Mouse (Mus musculus) urinary bladder, postnatal 36 days (tissue): Measurements from ENCODE around the gene Tango6.

Experiments used
- DNase-seq, 2 experiments: peaks; one replicate each; pipeline ENCODE4 v3.0.0; 2022; ENCODE audit warnings: low spot score in 2 of 2, mixed read lengths in 1 of 2

The Tango6 gene

DNA sequence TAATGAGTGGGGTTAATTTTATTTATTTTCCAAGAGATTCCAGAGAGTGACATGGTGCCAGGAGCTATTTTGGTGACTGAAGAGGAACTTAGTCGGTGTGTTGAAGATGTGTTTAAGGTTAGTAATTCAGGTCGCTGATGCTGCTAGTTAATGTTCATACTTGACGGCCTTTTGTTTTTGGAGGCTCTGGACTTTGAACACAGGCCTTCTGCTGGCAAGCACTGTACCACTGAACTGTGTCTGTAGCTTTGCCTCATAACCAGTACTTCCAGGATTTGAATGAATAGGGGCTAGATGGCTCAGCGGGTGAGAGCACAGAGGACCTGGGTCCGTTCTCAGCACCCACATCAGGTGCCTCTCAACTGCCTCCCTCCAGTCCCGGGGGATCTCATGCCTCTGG, 17.3 kb downstream of the Tango6 start:
- DNase-seq = no peak

DNA sequence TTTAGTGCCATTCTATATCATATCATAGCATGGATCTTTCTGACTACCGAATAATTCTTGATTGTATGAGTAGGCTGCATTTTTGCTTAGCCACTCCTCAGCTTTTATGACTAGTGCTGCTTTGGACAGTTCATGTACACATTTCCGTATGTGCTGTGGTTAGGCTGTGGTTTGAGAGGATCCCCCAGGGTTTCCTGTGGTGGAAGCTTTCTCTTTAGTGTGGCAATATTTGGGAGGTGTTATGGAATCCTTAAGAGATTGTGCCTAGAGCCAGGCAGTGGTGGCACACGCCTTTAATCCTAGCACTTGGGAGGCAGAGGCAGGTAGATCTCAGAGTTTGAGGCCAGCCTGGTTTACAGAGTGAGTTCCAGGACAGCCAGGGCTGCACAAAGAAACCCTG, 18.5 kb downstream of the Tango6 start:
- DNase-seq = no peak

DNA sequence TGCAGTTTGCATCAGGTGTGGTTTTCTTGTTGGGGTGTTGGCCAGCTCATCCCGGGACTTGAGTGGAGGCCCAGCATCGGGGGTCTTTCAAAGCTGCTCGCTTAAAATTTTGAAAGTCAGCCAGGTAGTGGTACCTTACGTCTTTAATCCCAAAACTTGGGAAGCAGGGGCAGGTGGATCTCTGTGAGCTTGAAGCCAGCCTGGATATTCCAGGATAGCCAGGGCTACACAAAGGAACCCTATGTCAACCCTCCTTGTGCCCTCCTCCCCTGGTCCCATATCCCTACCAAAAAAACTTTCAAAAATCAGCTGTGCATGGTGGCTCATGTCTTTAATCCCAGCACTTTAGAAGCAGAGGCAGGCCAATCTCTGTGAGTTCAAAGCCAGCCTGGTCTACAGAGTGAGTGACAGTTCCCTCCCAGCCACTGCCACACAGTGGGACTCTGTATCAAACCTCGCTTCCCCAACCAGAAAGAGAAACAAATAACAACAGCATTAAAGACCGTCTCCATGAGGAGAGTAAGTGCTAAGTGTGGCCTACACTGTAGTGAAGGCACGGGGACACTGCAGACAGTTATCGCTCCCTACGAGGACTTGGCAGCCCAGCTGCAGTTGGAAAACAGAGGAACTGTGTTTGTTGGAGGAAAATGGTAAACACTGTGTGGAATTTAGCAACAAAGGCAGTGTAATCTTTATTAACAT, 21.5 kb downstream of the Tango6 start:
- no peak for DNase-seq

DNA sequence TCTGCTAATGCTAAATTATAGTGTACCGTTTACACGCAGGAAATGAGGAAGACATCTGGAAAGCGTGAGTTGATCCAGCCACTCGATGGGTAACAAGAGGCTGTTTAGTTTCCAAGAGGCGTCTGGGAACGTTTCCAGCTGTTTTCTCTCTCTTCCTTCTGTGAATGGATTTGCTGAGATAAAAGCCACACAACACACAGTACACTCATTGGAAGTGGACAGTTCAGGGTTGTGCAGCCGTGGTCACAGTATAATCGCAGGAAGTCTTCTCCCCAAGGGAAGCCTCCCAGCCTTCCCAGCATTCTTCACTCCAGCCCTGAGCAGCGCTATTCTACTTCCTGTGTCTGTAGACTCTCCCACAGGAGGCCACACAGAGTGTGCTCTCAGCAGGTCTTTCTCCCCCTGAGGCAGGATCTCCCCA, 22.0 kb downstream of the Tango6 start:
- DNase-seq = peak in 1 of 2 experiments; percentile 30

DNA sequence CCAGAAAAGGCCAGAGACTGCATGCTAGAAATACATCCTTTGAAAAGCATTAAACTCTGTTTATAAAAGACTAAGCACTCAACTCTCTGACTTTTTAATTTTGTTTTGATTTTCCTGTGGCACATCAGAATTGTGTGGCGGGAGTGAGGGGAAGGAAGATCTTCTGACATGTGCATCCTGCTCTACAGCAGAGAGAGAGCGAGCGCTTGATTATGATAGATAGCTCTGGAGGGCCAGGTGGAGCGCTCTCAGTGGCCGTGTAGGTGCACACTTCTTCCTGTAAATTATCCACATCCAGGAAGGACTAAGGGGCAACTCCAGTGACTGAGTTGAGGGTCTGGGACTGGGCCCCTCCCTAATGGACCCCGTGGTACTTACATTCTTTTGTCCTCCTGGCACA, 23.3 kb downstream of the Tango6 start:
- DNase-seq = no peak

DNA sequence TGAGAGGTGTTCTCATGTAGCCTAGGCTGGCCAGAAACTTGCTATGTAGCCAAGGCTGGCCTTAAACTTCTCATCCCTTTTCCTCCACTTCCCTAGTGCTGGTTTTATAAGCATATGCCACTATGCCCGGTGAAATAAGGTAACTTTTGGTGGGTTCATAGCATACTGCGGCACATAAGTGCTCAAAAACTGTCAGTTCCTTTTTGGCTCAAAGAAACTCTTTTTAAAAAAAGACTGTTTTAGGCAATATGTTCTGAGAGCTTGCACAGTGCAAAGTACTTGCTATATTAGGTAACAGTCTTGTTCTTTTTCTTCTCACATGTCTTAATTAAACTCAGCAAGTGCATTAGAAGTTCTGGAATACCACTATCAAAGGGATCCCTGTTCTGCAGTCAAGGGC, 27.1 kb downstream of the Tango6 start:
- no peak for DNase-seq

DNA sequence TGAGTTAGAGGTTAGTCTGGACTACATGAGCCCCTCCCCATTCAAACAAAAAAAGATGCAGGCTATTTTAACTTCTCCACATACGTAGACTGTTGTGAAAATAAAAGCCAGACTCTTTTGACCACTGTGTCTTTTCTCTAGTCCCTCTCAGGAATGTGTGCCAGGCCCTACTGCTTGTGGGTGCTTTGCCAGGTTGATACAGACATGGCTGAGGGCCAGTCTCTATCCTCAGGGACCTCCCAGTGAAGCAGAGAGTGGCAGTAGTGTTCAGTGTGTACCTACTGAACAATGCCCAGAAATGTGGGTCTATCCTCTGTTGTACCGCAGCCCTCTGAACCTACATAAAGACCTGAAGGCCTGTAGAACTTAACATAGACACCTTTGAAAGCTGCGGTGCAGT, 29.6 kb downstream of the Tango6 start:
- no peak for DNase-seq

DNA sequence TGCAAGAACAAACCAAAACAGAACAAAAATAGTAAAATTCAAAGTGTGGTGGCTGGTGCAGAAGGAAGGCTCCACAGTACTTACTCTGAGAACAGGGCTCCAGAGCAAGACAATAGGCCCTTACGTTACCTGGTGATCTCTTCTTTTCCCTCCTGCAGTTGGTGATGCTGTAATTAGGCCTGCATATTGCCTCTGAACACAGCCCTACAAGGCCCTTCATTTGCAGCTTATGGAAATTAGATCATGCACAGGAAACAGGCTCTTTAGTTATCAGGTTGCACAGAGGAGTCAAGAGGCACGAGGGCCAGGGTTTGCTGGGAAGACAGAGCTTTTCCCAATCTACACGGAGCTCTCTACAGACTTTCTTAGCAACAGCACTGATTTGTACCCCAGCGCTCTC, 31.4 kb downstream of the Tango6 start:
- no peak for DNase-seq

DNA sequence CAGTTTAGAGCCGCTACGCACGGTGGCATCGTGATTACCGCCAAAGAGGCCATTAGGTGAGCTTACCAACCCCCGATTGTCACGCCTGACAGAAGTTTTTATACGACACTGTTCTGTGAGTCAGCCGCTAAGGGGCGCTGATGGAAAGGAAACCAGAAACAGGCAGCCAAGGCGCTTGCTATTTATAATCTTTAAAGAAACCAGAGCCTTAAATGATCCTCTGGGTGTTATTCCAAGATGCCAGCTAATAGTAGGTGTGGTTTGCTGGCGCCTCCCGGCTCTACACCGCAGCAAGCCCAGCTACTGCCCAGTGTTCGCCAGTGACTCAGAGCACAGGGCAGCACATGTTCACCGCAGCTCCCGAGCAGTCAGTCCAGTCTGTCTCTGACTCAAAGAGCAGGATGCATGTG, 35.2 kb downstream of the Tango6 start:
- DNase-seq = peak; percentile 77

DNA sequence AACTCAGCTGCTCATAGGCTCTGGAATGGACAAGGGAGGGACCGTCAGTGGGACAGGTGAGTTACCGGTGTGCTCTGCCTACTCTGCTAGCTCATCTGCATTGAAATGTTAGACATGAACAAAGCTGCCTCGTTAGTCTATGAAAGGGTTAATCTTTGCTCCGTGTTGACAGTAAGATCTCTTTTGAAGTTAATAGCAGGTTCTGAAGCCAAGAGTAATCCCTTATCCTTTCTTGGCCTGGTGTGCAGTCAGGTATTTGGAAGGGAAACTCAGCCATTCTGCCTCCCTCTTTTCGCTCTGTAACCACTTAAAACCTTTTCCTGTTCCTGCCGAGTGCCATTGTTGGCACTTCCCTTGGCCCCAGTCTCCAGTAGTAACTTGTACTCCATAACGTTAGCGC, 38.1 kb downstream of the Tango6 start:
- DNase-seq = no peak

DNA sequence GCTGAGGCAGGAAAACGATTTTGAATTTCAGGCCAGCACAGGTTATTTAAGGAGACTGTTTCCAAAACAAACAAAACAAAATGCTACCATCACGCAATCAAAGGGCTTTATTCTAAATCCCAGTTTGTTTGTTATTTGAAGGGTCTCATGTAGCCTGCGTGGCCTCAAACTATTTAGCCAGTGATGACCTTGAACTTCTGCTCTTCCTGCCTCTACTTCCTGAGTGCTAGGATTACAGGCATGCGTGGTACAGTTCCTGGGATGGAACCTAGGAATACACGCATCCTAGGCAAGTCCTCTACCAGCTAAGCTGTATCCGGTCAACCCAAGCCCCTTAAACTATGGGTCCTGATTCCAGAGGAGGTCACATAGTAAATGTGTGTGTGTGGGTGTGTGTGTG, 39.6 kb downstream of the Tango6 start:
- DNase-seq = no peak

DNA sequence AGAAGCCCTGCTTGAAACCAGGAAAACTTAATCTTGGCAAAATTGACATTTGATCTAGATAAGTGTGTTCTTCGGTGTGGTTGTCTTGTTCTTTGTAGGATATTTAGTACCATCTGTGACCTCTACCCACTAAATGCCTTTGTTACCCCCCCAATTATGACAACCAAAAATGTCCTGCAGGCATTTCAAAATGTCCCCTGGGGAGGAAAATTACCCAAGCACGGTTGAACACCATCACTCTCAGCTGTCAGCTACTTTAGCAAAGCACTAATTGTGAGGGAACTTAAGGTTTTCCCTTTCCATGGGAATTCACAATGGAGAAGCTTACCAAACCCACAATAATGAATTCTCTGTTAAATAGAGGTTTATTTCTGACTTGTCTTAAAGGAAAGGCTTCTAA, 41.1 kb downstream of the Tango6 start:
- no peak for DNase-seq

DNA sequence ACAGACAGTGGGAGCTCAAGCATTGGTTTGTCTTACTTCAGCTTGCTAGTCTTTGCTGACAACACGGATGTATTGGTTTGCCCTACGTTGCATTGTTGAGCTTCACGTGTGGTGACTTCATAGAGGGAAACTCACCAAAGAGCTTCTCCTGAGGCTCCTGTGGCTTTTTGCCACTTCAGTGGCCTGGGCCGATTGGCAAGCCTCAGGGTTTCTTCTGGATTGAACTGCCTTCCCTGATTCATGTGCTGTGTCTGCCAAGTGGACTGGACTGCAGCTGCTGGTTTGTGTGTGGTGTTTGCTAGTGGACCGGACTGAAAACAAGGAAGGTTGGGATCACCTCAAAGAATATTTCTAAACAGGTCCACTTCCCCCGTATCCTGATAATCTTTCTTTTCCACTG, 43.7 kb downstream of the Tango6 start:
- DNase-seq = no peak

DNA sequence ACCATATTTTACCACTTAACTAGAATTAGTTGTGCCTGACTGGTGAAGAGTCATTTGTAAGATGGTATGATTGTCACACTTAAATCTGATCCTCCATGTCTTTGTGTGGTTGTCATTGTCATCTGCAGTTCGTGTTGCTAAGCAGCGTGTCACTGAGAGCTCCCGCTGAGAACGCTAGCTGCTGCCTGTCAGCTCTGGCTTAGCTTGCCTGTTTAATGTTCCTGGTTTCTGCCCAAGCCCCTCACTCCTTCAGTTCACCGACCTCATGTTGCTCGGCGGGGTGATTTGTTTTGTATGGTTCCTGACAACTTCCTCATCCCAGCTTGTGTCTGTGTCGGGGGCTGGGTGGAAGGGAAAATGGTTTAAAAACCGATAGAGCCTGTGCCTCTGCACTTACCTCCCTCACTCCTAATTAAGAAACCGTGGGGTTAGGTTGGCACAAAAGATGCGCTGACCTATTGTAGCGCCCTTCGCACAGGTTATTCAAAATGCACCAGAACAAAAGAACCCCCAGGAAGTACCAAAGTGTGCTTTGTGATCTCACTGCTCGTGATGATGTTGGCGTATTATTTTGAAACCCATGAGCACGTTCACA, 44.5 kb downstream of the Tango6 start:
- no peak for DNase-seq

DNA sequence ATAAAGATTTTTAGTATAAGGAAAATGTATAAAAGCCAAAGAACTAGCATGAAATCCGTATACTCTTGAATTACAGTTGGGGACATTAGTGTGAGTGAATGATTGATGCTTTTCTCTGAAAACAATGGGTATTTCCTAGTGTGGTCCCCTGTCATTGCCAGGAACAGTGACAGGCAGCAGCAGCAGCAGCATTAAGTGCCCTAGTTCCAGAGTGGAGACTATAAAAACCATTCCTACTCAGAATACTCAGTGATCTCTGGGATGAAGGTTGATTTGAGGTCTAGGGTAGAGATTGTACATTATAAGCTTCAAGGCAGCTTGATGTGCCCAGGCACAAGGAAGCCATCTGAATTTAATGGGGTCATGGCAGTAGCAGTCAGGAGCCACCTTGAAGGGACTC, 45.0 kb downstream of the Tango6 start:
- DNase-seq = no peak

DNA sequence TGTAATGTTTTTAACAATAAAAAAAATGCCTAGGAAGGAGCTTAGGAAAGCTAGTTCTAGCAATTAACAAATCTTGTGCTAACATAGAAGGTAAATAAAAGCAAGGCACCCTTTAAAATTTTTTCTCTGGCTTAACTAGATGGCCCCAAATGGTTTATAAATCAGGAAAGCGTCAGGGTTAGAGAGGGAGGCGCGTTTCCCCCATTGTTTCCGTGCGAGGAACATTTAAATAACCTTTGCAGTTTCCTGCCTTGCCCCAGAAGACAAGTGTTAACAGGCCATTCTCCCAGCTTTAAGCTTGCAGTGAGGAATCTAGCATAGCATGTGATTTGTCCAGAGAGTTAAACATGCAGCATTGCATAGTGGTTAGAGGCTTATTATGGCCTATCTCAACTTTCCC, 50.1 kb downstream of the Tango6 start:
- DNase-seq = no peak

DNA sequence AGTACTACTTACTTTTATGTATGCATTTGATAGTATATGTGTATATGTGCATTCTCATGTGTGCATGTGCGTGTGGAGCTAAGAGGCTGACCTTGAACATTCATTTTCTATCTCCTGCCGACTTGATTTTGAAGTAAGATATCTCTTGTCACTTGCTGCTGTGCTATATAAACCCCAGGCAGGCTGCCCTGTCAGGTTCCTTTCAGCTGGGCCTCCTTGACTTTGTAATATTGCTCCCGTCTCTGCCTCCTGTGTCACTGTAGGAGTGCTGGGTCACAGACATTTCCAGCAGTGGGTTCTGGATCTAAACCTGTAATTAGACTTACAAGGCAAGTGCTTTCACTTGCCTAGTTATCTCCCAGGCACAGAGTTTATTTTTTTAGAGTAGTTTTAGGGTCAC, 50.8 kb downstream of the Tango6 start:
- no peak for DNase-seq

DNA sequence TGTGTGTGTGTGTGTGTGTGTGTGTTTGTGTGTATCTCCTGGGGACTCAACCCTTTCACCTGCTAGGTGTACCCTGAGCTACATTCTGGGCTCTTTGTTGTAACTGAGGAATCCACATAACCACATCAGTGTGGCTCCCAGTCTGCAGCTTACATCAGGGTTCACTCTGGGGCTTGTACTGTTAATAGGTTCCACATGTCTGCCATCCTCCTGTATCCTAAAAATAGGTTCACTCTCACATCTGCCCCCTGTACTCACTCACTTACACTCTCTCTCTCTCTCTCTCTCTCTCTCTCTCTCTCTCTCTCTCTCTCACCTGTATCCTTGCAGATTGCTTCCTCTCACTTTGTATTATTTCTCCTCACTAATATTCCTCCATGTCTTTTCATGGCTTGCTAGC, 51.4 kb downstream of the Tango6 start:
- DNase-seq = no peak

DNA sequence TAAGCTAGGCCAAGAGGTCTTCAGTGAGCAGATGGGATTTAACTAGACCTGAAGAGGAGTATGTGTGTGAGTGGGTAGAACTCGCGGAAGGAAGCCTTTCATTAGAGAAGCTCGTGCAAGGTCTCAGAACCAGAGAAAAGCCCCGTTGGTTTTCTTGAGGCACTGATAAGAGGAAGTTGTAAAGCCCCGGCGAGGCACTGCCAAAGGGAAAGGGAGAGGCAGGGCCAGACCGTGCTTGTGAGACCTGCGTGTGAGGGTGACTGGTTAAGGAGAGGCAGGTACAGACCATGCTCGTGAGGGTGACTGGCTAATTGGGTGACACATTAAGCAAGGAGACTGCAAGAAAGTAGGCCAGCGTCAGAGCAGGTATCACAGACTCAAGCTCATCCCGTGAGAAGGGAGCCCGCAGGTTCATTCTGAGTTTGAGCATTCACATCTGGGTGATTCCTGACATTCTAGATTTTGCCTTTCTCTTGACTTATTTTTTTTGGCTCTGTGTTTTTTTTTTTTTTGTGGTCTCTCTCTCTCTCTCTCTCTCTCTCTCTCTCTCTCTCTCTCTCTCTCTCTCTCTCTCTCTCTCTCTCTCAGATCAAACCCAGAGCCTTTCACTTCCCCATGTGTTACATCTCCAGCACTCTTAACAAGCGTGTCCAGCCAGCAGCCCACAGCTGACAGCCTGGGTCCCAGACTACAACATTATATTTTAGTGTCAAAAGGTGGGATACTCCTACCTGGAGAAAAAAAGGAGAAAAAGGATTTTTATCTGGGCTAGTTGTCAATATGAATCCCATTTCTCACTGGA, 54.2 kb downstream of the Tango6 start:
- DNase-seq = peak; percentile 42 to 57

DNA sequence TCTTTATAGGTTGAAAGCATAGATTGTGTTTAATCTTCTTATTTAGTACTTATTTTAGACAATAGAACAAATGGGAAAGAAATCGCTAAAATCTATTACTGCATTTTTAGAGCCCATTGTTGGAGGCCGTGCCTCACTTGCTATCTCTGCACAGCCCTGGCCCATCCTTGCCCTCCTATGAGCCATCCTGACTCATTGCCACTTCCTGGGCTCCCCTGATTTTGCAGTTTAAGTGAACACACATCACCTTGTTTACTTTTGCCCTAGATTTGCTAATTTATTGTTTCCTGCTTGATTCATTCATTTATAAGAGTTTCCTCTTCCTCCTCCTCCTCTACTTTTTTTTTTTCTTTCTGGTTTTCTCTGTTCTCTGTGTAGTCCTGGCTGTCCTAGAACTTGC, 55.0 kb downstream of the Tango6 start:
- DNase-seq = no peak

DNA sequence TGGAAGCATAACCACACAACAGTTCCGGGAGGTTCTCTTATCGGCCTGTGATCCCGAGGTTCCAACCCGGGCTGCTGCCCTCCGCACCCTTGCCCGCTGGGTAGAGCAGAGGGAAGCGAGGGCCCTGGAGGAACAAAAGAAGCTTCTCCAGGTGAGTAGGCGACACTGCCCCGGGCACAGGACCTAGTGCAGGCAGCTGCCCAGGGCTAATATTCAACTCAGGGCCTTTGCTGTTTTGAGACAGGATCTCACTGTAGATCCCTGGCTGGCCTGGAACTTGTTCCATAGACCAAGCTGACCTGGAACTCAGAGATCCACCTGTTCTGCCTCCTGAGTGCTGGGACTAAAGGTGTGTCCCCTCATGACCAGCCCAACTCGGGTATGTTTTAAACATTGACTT, 59.5 kb downstream of the Tango6 start:
- no peak for DNase-seq

DNA sequence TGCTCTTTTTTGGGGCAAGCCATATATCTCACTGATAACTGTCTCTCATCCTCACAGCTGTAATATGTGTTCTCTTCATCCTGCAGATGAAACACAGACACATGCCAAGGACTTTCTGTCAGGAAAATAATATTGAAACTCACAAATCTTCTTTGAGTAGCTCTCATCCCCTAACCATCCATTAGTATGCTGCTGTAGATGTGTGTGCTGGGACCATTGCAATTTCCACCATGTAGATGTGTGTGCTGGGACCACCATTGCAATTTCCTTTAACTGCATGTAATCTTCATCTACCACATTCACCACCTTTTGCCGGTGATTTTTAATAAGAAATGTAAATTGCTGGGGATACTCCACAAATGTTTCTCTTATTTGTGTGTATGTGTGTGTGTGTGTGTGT, 60.5 kb downstream of the Tango6 start:
- no peak for DNase-seq

DNA sequence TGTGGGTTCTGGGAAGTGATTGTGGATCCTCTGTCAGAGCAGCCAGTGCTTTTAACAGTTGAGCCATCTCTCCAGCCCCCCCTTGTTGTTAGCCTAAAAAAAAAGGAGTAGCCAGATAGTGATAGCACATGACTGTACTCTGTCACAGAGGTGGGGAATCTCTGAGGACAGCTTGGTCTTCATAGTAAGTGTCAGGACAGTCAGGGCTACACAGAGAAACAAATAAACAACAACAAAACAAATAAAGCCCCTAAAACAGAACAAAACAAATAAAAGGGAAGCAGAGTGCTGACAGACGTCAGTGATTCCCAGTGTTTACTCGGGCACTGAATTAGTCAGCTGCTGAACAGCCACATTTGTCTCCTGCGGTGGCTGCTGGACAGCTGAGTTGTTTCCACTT, 70.6 kb downstream of the Tango6 start:
- no peak for DNase-seq
